Mouse (Mus musculus) lung, embryonic 14.5 days (tissue): ENCODE measurements around the gene BC055324. TPM values are rescaled to one million over a fixed set of nuclear protein-coding genes. Genes with fewer than 3 reads are reported as not detected.
"Not testable (repeated sequence)": the region's sequence is repeated elsewhere in the genome, so short reads cannot be mapped to it uniquely, and the experiment has no call there.

Experiments
- ATAC-seq: fragments of 200-750 bp; cut with Nextera tagmentation; 2 replicates; pipeline ENCODE4 v1.8.0; 2017; ENCODE audit warnings: mild to moderate bottlenecking, moderate TSS enrichment, moderate library complexity; ENCODE audit not compliant: insufficient read depth
- DNase-seq: peaks from one replicate; pipeline ENCODE4 v3.0.0-alpha.2; 2015
- H3K27ac ChIP-seq: fragments of 300-500 bp; sonication (generic); 2 replicates; pipeline ENCODE4 v1.5.1; 2014; ENCODE audit warnings: low read depth, mild to moderate bottlenecking, moderate library complexity
- H3K27me3 ChIP-seq: fragments of 300-500 bp; sonication (generic); 2 replicates; pipeline ENCODE4 v1.6.1; 2014; ENCODE audit warnings: low read length, control low read depth; ENCODE audit not compliant: insufficient read depth
- H3K36me3 ChIP-seq: fragments of 300-500 bp; sonication (generic); 2 replicates; pipeline ENCODE4 v1.6.1; 2014; ENCODE audit warnings: control low read depth; ENCODE audit not compliant: insufficient read depth
- H3K4me1 ChIP-seq: fragments of 300-500 bp; sonication (generic); 2 replicates; pipeline ENCODE4 v1.6.1; 2014; ENCODE audit warnings: antibody characterized with exemption, control low read depth; ENCODE audit not compliant: insufficient read depth
- H3K4me2 ChIP-seq: fragments of 300-500 bp; sonication (generic); 2 replicates; pipeline ENCODE4 v1.6.1; 2014; ENCODE audit warnings: mild to moderate bottlenecking
- H3K4me3 ChIP-seq: fragments of 300-500 bp; sonication (generic); 2 replicates; pipeline ENCODE4 v1.5.1; 2014; ENCODE audit warnings: low read depth, low read length
- H3K9ac ChIP-seq: fragments of 300-500 bp; sonication (generic); 2 replicates; pipeline ENCODE4 v1.6.1; 2014
- H3K9me3 ChIP-seq: fragments of 300-500 bp; sonication (generic); 2 replicates; pipeline ENCODE4 v1.6.1; 2016; ENCODE audit warnings: low read depth, low read length, control low read depth
- CTCF ChIP-seq: IDR thresholded peaks from 2 replicates; pipeline ENCODE4 v1.5.1; 2016; ENCODE audit warnings: antibody characterized with exemption, low read depth
- WGBS: fragments of 180-500 bp; shearing (Covaris S2); extraction: QIAGEN DNeasy Blood & Tissue Kit; methylation state at CpG from one replicate; pipeline ENCODE4 v1.1.7; 2014; 5-methylcytosine and 5-hydroxymethylcytosine counted together
- polyA plus RNA-seq: library from polyadenylated mRNA; unstranded; fragments of >200 nt; fragmentation: Nextera tagmentation; extraction: Ambion mirVana; gene quantifications from 2 replicates; pipeline ENCODE4 v1.2.1, GENCODE M21; 2014

BC055324 gene
- polyA plus RNA-seq, result 32.7 and 34.1 TPM in 2 replicates

DNA sequence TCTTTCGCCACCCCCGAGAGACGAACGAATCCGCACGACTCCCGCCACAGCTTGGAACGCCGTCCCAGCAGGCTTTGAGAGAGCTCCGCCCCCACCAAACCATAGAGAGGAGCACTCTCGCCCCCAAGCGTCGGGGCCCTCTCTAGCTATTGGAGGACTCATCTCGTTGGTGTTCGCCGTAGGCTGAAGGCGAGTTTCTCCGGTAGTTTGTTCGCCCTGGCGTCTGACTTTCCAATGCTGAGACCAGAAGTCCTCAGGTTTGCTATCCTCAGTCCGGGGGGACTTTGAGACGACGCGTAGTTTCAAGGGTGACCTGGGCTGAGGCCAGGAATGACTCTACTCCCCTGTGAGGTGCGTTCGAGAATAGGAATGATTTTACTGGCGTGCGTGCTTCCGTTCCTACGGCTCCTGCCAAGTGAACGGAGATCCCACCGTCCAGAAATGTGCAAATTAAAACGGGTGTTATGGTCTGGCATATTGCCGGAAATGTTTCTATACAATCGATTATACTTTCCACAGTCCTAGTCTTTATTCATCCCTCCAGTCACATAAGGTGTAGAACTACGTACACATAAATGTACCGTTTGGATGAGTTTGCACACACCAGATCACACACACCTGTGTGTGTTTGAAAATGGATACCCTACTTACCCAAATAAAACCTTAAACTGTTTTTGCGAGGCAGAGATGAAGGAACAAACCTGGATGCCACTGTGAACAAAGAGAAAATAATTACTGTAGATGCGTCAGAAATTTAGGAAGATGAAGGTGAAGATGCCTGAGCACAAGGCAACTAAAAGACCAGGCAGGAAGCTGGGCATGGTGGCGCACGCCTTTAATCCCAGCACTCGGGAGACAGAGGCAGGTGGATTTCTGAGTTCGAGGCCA lies at the start of gene BC055324, which contains the start of gene Mettl18:
Gene BC055324 (minus strand): TSS at position 76 of the 888 bp plus-strand sequence.
Gene Mettl18 (plus strand): TSS at position 169 of the 888 bp plus-strand sequence.
- 3% methylated on average over 43 of the region's 43 CpGs for WGBS
- Histone ChIP-seq H3K27me3 (no peaks in the 10 kb centered on the region), H3K4me3 (peak within 1 kb of the TSS; percentile 68), H3K36me3 (no peaks in the 10 kb centered on the region; the same call in 1 of the 2 replicates), H3K4me1 (no peaks in the 10 kb centered on the region), H3K4me2 (peak within 1 kb of the TSS; percentile 79), H3K27ac (peak within 1 kb of the TSS; percentile 85; the same call in 1 of the 2 replicates), H3K9me3 (no peaks in the 10 kb centered on the region), H3K9ac (peak within 1 kb of the TSS; percentile 84)
- peak; percentile 97 for DNase-seq
- peak; percentile 33 for TF ChIP-seq CTCF
- peak; percentile 98 for ATAC-seq

DNA sequence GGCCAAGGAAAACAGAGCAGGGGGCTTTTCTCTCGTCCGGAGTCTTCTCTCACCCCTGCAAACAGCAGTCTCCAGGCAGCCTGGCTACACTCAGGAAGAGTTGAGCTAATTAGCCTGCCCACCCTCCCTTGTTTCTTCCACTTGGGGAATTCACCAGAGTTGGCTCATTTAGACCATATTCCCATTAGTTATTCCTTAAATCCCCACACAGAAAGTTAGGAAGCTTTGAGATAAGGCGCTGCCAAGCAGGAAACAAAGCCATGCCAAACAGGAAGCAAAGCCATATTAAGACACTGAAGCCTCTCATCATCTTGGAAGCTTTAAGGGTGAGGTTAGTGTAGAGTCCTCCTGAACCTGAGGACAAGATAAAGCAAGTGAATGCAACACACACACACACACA lies 49.0 kb upstream of the BC055324 start:
- no peaks in the 10 kb centered on the region for H3K4me1 ChIP-seq
- 52% methylated on average over 3 of the region's 3 CpGs for WGBS
- H3K4me3 ChIP-seq, result no peak overlapping the region
- H3K9me3 ChIP-seq, result no peaks in the 10 kb centered on the region
- TF ChIP-seq CTCF, result no peak
- ATAC-seq (peak; percentile 62; the same call in 1 of the 2 replicates), DNase-seq (peak; percentile 57)
- H3K9ac ChIP-seq, result no peak overlapping the region
- H3K27ac ChIP-seq, result no peak overlapping the region
- H3K36me3 ChIP-seq, result no peaks in the 10 kb centered on the region
- no peak overlapping the region for H3K4me2 ChIP-seq
- H3K27me3 ChIP-seq, result no peaks in the 10 kb centered on the region

DNA sequence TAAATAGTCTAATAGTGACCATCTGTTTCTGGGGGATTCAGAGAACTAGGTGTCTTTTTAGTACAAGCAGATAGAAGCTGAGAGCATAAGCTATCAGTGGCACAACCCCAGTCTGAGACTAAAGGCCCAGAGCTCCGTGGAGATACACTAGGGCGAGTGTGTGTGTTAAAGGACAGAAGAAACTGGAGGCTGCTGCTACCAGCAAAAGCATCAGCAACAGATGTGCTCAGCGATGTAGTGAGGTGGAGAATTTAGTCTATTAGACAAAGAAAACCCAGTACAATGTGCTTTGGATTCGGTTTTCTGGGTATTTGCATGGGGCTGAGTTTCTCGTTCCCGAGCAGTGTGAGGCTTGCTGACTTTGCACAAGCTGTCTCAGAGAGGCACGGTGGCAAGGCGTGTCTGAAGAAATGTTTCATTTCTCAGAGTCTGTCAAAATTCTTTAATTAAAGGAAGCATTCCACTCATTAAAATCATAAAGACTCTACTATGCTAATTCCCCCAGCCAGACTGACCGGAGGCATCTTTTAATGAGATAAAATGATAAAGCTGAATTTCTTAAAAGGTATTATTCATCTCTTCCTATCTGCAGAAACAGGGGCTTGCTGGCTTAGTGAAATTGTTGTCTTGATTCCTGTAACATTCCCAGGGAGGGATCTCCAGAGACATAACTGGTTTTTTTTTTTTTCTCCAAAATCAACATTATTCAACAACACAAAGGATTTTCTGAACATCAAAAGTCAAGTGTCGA lies 46.0 kb upstream of the BC055324 start:
- 72% methylated on average over 10 of the region's 10 CpGs for WGBS
- no peak for DNase-seq
- Histone ChIP-seq H3K4me3 (no peak overlapping the region), H3K9me3 (no peaks in the 10 kb centered on the region), H3K4me1 (no peaks in the 10 kb centered on the region), H3K36me3 (no peaks in the 10 kb centered on the region), H3K9ac (no peak overlapping the region), H3K27me3 (no peaks in the 10 kb centered on the region), H3K27ac (no peak overlapping the region), H3K4me2 (no peak overlapping the region)
- ATAC-seq, result no peak
- TF ChIP-seq CTCF, result no peak

DNA sequence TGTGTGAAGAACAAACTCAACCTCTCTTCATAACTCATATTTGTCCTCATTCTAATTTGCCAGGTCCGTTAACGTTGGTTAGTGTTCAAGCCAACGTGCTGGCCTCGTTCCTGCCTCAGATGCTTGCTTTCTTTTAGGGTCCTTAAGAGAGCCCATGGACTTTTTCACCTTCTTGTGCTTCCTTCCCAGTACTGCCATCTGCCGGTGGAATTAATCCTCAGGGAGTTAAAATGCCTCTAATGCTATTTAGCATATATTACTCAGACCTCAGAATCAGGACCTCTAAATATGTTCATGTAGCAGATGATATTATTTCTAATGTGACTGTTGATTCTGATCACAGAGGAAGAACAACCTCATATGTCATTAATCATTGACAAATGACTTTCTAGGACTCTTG lies 32.8 kb upstream of the BC055324 start:
- Histone ChIP-seq H3K4me3 (no peak overlapping the region), H3K36me3 (no peaks in the 10 kb centered on the region), H3K9me3 (no peaks in the 10 kb centered on the region; the same call in 1 of the 2 replicates), H3K4me1 (no peaks in the 10 kb centered on the region), H3K4me2 (no peak overlapping the region), H3K27me3 (no peaks in the 10 kb centered on the region), H3K9ac (no peak overlapping the region), H3K27ac (no peak overlapping the region)
- ATAC-seq, result no peak
- WGBS, result 55% methylated on average over 5 of the region's 5 CpGs
- DNase-seq, result peak; percentile 18
- TF ChIP-seq CTCF, result peak; percentile 14; the same call in 1 of the 2 replicates

DNA sequence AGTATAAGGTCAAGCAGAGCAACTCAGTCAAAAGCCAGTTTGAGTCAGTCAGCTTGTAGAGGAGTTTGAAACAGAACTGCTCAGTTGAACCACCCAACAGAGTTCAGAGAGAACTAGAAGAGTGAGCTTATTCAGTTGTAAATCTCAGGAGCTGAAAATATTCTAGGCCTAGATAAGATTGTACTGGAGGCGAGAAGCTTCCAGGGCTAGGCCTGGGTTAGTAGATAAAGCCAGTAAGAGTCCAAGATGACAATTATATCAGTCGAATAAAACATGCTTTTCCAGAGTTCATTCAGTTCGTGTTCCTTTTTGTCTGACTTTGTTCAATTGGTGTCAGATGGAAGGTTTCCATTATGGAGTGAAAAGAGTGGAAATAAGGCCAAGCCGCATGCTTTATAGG lies 31.1 kb upstream of the BC055324 start:
- H3K27me3 ChIP-seq, result no peaks in the 10 kb centered on the region
- H3K4me2 ChIP-seq, result no peak overlapping the region
- ATAC-seq, result no peak
- H3K9ac ChIP-seq, result no peak overlapping the region
- H3K9me3 ChIP-seq, result no peaks in the 10 kb centered on the region; the same call in 1 of the 2 replicates
- no peak for DNase-seq
- no peak overlapping the region for H3K27ac ChIP-seq
- H3K4me3 ChIP-seq, result no peak overlapping the region
- H3K4me1 ChIP-seq, result no peaks in the 10 kb centered on the region
- 80% methylated on average over 4 of the region's 4 CpGs for WGBS
- TF ChIP-seq CTCF, result no peak
- no peaks in the 10 kb centered on the region for H3K36me3 ChIP-seq

DNA sequence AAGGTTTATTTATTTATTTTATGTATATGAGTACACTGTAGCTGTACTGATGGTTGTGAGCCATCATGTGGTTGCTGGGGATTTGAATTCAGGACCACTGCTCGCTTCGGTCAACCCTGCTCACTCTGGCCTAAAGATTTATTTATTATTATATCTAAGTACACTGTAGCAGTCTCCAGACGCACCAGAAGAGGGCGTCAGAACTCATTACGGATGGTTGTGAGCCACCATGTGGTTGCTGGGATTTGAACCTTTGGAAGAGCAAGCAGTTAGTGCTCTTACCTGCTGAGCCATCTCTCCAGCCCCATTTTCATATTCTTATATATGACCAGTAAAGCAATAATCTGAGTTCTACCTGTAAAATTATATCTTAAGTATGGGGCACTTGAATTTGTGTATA lies 27.5 kb upstream of the BC055324 start:
- H3K4me3 ChIP-seq, ATAC-seq, H3K9me3 ChIP-seq, DNase-seq, H3K36me3 ChIP-seq, H3K27me3 ChIP-seq, H3K4me1 ChIP-seq, H3K4me2 ChIP-seq, H3K27ac ChIP-seq, H3K9ac ChIP-seq: not testable (repeated sequence)
- 78% methylated on average over 5 of the region's 5 CpGs for WGBS

DNA sequence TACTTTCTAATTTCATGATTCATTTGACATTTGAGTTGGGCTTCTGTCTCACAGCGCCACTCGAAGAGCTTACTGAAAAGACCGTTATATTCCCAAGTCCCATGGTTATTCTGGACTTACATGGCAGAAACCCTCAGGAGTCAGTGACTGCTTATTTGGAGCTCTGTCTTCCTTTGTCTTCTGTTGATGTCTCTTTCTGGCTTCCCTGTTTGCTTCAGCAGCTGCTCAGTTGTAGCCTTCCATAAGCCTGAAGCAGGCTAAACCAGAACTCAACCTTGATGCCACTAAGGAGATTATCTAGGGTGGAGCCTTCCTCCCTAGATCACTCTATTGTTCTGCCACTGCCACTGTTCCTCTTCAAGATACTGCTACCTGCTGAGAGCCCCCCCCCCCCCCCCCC lies 26.1 kb upstream of the BC055324 start:
- DNase-seq, H3K27me3 ChIP-seq, ATAC-seq, H3K4me2 ChIP-seq, H3K4me1 ChIP-seq, H3K4me3 ChIP-seq, H3K9me3 ChIP-seq, H3K27ac ChIP-seq, H3K9ac ChIP-seq, H3K36me3 ChIP-seq: not testable (repeated sequence)
- 78% methylated on average over 3 of the region's 3 CpGs for WGBS
